Mouse (Mus musculus): Measurements from ENCODE around the gene Sox6.

Sox6 gene

GRCm38 (mm10) chr7:115474115-115474514 lies 564.5 kb downstream of the Sox6 start:
- no peak for DNase-seq

DNA sequence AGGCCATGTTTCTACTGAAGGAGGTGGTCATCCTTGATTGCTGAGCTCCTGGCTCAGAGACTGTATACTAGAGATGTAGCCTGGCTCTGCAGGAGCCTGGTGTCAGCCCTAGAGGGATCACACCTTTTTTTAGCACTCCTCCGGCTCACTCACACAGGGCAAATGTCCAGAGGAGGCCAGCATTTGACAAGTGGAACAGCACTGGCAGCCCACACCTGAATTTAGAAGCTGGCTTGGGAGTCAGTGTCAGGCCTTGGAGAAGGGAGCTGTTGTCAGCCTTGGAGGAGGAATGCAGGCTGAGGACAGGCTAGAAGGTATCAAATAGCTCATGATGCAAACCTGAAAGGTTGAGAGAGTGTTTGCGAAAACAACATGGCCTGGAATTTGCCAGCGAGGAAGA lies 565.7 kb downstream of the Sox6 start:
- DNase-seq = no peak

GRCm38 (mm10) chr7:115471521-115471920 lies 567.1 kb downstream of the Sox6 start:
- no peak for DNase-seq

DNA sequence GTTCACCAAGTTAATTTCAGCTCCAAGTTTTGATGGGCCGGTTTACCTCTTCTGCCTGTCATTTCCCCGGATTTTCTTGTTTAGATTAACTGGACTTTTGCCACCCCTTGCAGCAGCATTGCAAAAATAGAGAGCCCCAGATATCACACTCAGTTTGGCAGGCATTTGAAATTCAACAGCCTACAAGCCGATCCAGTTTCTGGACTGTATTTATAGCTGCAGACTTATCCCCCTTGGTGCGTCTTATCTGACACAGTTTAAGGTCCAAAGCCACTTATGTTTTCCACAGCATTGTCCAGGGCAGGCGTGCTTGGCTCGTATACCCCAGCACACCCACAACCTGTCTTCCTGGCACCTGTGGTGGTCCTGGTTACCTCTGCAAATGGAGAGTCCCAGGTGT lies 571.8 kb downstream of the Sox6 start:
- no peak for DNase-seq

DNA sequence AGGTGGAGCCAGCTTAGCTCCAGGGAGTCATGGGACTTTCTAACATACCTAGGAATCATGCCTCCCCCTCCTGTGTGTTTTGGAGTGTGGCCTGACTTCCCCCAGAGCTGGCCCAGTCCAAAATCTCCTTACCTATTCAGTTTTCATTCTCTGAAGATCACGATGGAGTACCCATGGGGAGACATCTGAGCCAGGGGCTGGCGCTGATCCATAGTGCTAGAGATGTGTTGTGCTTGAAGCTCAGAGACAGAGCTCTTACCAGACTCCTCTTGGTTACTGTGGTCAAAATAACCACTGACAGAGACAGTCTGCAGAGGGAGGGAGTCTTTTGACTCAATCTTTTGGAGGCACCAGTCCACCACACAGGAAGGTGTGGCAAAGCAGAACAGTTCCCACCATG lies 575.2 kb downstream of the Sox6 start:
- DNase-seq = no peak

- no peak for DNase-seq
Measured at GRCm38 (mm10) chr7:115462276-115462675, 576.3 kb downstream of the Sox6 start.

GRCm38 (mm10) chr7:115454988-115455387 lies 583.6 kb downstream of the Sox6 start:
- DNase-seq = no peak

GRCm38 (mm10) chr7:115453713-115454073 lies 584.9 kb downstream of the Sox6 start:
- DNase-seq = no peak

DNA sequence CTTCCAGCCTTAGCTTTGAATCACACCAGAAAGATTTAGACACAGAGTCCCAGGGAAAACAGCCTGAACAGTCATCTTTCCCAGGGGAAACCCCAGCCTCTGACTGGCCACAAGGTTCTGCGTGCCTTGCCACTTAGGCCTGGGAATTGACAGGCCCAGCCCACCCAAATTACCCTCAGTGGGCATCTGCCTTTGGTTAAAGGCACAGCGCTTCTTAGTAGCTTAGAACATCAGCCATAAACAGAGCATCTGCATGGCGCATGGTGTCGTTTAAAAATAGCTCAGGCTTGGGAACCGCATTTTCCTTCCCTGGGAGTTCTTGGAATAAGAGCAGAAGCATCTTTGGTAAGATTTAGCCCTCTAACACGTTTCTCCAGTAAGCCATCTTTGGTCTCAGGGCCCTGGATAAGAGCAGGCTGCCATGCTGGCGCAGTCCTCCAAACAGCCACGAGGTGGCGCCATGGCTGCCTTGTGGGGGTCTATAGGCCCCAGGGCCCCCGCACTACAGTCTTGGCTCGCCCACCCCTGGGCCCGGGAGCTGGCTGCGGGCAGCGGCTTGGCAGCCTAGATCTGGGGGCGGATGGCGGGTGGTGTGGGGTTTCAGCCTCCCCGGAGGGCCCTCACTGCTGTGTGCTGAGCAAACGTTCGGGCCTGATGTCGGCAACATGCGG lies 585.4 kb downstream of the Sox6 start:
- no peak for DNase-seq

GRCm38 (mm10) chr7:115450431-115451195 lies 588.0 kb downstream of the Sox6 start:
- no peak for DNase-seq

GRCm38 (mm10) chr7:115448403-115449025 lies 590.1 kb downstream of the Sox6 start:
- DNase-seq = peak in 1 of 2 experiments; percentile 17

- no peak for DNase-seq
Measured at GRCm38 (mm10) chr7:115447091-115447490, 591.5 kb downstream of the Sox6 start.

DNA sequence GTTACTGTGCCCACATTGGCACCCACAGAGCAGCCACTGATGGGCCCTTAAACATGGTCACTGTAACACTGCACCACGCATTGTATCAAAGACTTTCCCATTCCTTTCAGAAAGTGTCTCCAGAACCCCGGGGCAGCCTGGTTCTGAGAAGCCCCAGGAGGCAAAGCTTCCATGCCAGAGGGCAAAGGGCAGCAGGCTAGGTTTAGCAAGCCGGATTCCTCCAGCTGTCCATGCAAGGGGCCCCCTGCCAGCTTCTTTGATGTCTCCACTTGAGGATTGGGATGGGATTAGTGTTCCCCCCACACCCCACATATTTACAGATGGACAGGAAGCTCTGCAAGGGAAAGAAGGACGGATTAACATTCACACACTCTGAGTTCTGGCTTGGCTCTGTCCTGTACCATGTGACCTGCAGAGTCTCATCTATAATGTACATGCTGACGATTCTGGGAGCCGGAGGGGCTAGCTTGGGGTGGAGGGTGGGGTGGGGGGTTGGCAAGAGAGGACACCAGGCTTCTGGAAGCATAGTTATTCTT lies 592.0 kb downstream of the Sox6 start:
- peak; percentile 17 to 62 for DNase-seq

GRCm38 (mm10) chr7:115426161-115426982 lies 612.2 kb downstream of the Sox6 start:
- DNase-seq = no peak

- no peak for DNase-seq
Measured at GRCm38 (mm10) chr7:115422828-115423227, 615.8 kb downstream of the Sox6 start.

GRCm38 (mm10) chr7:115420960-115421359 lies 617.6 kb downstream of the Sox6 start:
- no peak for DNase-seq

Data from kidney, adult 8-10 months (tissue).